Mouse (Mus musculus) G1E-ER4 (cell line): ENCODE results near the gene Wdr59. TPM values are rescaled to one million over a fixed set of nuclear protein-coding genes. Genes with fewer than 3 reads are reported as not detected.

Experiments
- GATA1 ChIP-seq: IDR thresholded peaks from one replicate; pipeline ENCODE4 v1.8.0; 2012; ENCODE audit warnings: low read length, inconsistent platforms
- polyA plus RNA-seq: library from polyadenylated mRNA; stranded (reverse); fragments of >175 nt; gene quantifications from 2 replicates; pipeline ENCODE4 v1.2.3, GENCODE M21; 2012

Wdr59 gene
- polyA plus RNA-seq, 1 experiment = 2.7 TPM

DNA sequence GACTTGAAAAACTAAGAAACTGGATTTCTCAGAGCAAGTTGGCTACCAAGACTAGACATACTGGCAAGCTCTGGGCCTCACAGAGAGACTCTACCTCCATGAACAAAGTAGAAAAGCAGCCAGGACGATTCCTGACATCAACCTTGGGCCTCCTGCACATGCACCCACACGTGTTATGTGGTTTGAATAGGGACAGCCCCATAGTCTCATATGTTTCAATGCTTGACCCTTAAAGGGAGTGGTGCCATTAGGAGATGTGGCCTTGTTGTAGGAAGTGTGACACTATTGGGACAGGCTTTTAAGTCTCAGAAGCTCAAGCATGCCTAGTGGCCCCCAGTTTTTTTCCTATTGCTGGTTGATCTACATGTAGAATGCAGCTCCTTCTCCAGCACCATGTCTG, 4.4 kb downstream of the Wdr59 start:
- no peak for TF ChIP-seq GATA1

DNA sequence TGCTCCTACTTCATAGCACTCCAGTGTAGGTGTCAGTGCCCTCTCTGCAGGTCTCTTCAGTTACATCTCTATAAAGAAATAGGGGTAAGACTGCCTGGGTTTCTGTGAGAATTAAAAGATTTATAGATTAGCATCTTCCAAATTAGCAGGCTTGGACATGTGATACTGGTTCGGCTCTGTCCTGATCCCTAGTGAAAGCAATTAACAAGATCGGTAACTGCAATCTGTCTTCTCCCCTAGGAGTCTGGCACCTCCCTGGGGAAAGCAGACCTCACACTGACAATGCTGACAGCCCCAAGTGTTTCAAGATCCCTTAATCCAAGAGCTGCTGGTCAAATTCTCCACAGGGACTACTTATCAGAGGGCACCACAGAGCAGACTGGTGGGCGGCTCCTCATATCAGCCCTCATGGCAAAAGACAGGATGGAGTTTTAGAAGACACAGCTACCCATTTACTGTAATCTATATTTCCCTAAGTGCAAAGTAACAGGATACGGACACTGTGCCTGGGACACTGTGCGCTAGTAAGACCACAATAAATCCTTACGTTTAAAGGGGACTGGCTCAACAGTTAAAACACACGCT, 5.3 kb downstream of the Wdr59 start:
- TF ChIP-seq GATA1 = no peak

GRCm38 (mm10) chr8:111513446-111513845, 8.4 kb downstream of the Wdr59 start:
- TF ChIP-seq GATA1 = no peak

- TF ChIP-seq GATA1 = no peak
These were observed 9.0 kb downstream of the Wdr59 start for GRCm38 (mm10) chr8:111512941-111513340.

GRCm38 (mm10) chr8:111510401-111510800, 11.5 kb downstream of the Wdr59 start:
- TF ChIP-seq GATA1 = no peak

DNA sequence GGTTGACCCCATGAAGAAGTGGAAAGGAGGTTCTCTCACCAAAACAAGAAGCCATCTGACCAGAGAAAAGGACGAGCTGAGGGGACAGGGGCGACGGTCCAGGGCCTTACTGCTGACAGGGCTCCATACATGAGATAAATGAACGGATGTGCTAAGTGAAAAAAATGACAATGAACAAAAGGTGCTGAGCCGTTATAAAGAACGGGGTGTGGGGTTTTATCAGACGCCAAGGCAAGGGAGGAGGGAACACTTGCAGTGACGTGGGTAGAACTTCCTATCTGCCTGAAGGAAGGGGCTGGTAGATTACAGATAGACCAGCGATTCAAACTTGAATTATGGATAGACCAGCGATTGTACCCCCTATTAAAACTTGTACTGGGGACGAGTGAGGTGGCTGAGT, 12.6 kb downstream of the Wdr59 start:
- TF ChIP-seq GATA1 = peak; percentile 70

GRCm38 (mm10) chr8:111508566-111508965, 13.3 kb downstream of the Wdr59 start:
- TF ChIP-seq GATA1 = no peak

- no peak for TF ChIP-seq GATA1
These were observed 20.0 kb downstream of the Wdr59 start for GRCm38 (mm10) chr8:111501724-111502464.

- no peak for TF ChIP-seq GATA1
These were observed 25.6 kb downstream of the Wdr59 start for GRCm38 (mm10) chr8:111496326-111496725.

DNA sequence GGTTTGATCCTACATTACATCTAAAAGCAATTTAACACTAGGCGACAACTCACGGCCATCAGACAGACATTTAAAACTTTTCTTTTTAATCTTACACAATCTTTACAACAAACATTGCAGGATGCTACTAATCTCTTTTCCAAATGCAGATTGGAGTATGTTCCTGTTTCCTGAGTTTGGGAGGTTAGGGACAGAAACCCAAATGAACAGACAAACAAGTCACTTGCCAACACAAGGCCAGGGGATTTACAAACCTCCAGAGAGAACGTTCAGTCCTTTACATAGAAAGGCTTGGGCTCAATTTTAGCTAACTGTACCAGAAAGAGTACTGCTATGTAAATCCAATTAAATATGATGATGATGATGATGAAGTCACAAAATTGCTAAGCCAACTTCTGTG, 28.7 kb downstream of the Wdr59 start:
- TF ChIP-seq GATA1 = no peak

DNA sequence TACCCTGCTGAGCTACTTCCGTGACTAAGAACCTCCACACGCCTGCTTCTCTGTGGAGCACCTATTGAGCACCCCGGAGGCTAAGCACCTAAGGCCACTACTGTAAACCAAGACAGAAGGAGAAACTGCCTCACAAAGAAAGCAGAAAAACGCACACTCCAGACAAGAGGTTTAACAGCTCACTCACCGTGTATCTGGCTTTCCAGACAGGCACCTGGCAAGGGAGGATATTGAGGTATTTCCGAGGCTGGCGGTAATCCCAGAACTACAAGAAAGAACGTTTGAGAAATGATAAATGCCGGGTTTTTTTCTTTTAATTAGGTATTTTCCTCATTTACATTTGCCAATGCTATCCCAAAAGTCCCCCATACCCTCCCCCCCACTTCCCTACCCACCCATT, 29.4 kb downstream of the Wdr59 start:
- TF ChIP-seq GATA1 = no peak

GRCm38 (mm10) chr8:111491191-111491590, 30.7 kb downstream of the Wdr59 start:
- TF ChIP-seq GATA1 = no peak

GRCm38 (mm10) chr8:111490034-111490591, 31.8 kb downstream of the Wdr59 start:
- no peak for TF ChIP-seq GATA1

GRCm38 (mm10) chr8:111480691-111481090, 41.2 kb downstream of the Wdr59 start:
- no peak for TF ChIP-seq GATA1

DNA sequence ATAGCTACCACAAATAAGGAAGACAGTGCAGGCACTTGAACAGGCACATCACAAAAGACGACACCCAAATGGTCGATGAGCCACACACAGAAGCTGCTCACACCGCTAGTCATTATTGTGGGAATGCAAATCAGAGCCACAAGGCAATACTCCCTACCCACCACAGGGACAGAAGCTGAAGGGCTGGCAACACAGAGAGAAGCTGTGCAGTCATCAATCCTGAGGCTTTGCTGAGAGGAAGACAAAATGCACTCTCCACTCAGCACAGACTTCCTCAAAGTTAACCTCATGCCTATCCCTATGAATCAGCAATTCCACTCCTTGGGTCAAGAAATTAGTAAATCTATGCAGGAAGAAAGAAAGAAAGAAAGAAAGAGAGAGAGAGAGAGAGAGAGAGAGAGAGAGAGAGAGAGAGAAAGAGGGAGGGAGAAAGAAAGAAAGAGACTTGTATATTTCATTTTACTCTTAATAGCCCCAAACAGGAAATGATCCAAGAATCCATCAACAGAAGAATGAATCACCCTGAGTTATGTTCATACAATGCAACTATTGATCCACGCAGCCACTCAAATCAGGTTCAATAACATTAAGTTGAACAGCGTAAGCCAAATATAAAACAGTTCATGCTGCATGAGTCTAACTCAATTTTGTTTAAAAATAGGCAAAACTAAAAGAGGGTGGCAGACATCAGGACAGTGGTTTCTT, 44.0 kb downstream of the Wdr59 start:
- TF ChIP-seq GATA1 = no peak

DNA sequence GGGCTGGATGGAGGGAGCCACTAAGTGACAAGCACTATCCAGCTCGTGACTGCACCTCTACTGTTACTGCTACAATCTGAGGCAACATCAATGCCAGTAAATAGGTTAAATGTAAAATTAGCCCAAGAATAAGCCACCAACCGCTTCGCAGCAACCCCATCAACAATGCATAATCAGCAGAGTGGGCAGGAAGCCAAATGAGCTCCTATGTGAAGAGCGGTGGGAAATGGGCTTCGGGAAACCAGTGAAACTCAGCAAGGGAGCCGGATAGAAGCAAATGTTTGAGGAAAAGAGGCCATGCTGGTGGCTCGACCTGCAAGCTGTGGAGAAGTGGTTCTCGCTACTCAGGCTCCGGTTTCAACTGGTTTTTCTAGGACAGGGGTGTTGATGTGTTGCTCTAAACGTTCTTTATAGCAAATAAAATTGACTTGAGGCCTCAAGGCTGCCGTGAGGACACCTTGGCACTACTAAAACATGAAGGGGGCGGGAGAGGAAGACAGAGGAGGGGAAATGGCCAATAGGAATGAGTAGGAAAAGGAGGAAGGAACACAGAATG, 50.3 kb downstream of the Wdr59 start:
- TF ChIP-seq GATA1 = no peak
